ENCODE assay signal across 8 mouse cellular contexts in the genomic region with DNA sequence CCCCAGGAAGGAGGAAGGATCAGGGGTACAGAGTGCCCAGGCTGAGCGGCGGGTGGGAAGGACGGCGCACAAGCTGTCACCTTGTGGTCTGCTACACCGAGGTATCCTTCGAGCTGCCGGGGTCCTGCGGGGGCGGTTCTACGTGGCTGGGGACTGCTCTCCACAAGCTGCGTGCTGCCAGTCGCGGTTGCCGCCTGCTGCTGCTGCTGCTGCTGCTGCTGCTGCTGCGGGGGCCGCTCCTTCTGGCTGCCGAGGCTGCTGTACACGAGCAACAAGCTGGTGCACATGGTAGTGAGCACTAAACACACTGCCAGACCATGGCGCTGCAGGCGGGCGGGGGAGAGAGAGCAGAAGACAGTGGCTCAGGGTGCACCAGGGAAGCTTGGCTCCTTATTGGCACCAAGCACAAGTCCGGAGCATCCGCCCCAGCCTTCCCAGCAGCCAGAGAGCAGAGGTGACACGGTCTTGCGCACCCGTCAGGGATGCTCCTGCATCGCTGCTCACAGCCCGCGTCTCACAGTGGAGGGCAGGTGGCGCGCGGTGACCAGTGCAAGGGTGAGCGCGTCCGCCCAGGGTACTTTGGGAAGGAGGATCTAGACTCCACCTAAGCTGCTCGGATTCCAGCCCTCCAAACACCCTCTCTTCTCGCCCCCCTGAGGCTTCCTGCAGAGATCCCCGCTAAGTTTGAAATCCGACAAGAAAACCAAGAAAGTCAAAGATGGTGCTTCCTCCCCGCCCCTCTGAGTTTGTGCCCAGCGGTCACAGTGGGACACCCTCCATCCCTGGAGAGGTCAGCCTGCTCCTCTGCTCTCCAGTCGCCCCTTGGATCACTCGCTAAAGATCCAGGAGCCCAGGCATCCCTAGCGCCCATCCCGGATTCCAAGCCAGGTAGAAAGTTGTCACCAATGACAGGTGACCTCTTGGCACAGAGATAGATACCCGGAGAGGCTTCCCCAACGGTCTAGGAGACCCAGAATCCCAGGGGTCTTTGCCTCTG. TPM values are rescaled to one million over a fixed set of nuclear protein-coding genes. Genes with fewer than 3 reads are reported as not detected.
DNase-seq lines count a peak whose midpoint lies in the region; ATAC-seq and TF ChIP-seq lines count a peak whose summit lies in the region.

No protein-coding gene starts in this region.

- peak; percentile 43; the same call in 1 of the 2 replicates for ATAC-seq in heart, embryonic 14.5 days (ENCODE audit: insufficient number of reproducible peaks, insufficient read depth, low FRiP score, low read depth)
- peak; percentile 72 for ATAC-seq in forebrain, embryonic 14.5 days
- ATAC-seq in lung, postnatal 0 days: 0 out of 2 replicates have a peak, but pooled peaks have one; percentile 23

- no peak overlapping the region for H3K27ac ChIP-seq in heart, embryonic 14.5 days (replicated peaks in 1 of 2; ENCODE audit: control insufficient read depth in 1 of 2, insufficient read depth in 1 of 2, low read depth in 2 of 2, low read length in 2 of 2)
- H3K27ac ChIP-seq in forebrain, embryonic 14.5 days (ENCODE audit: low read depth, low read length): 0 out of 2 replicates have a peak overlapping the region, but pooled peaks have one; percentile 9
- peak overlapping the region; percentile 97 for H3K27ac ChIP-seq in layer of hippocampus, adult 2 months
- no peak overlapping the region for H3K27ac ChIP-seq in lung, postnatal 0 days (ENCODE audit: low read length)

- H3K9me3 ChIP-seq in heart, embryonic 14.5 days (ENCODE audit: control insufficient read depth, low read length): no peaks in the 10 kb centered on the region
- no peaks in the 10 kb centered on the region for H3K9me3 ChIP-seq in forebrain, embryonic 14.5 days (replicated peaks; ENCODE audit: control insufficient read depth, low read length)
- H3K9me3 ChIP-seq in lung, postnatal 0 days (ENCODE audit: low read length): no peaks in the 10 kb centered on the region

- peak overlapping the region; percentile 73 for H3K4me2 ChIP-seq in heart, embryonic 14.5 days (ENCODE audit: low read length)
- peak overlapping the region; percentile 97 for H3K4me2 ChIP-seq in forebrain, embryonic 14.5 days (ENCODE audit: low read length)
- H3K4me2 ChIP-seq in lung, postnatal 0 days (replicated peaks; ENCODE audit: low read depth, low read length): peak overlapping the region; percentile 56

- H3K27me3 ChIP-seq in heart, embryonic 14.5 days (ENCODE audit: control insufficient read depth, insufficient read depth, low read length): peaks cover 37% of the 10 kb centered on the region
- peaks cover 6% of the 10 kb centered on the region; the same call in 1 of the 2 replicates for H3K27me3 ChIP-seq in forebrain, embryonic 14.5 days (replicated peaks; ENCODE audit: control insufficient read depth, insufficient read depth, low read length)
- H3K27me3 ChIP-seq in lung, postnatal 0 days (replicated peaks; ENCODE audit: insufficient read depth, low read length): peaks cover 4% of the 10 kb centered on the region; the same call in 1 of the 2 replicates

- peak; percentile 39 for TF ChIP-seq CTCF in layer of hippocampus, adult 2 months (conservative IDR thresholded peaks at IDR 0.05)
- TF ChIP-seq CTCF in lung, postnatal 0 days (IDR thresholded peaks at IDR 0.05): peak; percentile 30; the same call in 1 of the 2 replicates

- H3K4me3 ChIP-seq in heart, embryonic 14.5 days (ENCODE audit: control insufficient read depth in 1 of 2, insufficient read depth in 1 of 2, low read depth in 1 of 2, low read length in 2 of 2): peak overlapping the region; percentile 22 to 43
- peak overlapping the region; percentile 51 for H3K4me3 ChIP-seq in forebrain, embryonic 14.5 days (ENCODE audit: low read depth, low read length)
- peak overlapping the region; percentile 69 for H3K4me3 ChIP-seq in layer of hippocampus, adult 2 months
- H3K4me3 ChIP-seq in lung, postnatal 0 days (ENCODE audit: low read depth, low read length): peak overlapping the region; percentile 32

- peak overlapping the region; percentile 44; the same call in 1 of the 2 replicates for H3K9ac ChIP-seq in heart, embryonic 14.5 days (ENCODE audit: low read length)
- H3K9ac ChIP-seq in forebrain, embryonic 14.5 days (ENCODE audit: low read length): peak overlapping the region; percentile 68
- 0 out of 2 replicates have a peak overlapping the region, but pooled peaks have one; percentile 29 for H3K9ac ChIP-seq in lung, postnatal 0 days (replicated peaks; ENCODE audit: low read depth)

- H3K4me1 ChIP-seq in heart, embryonic 14.5 days (ENCODE audit: control insufficient read depth in 2 of 2, insufficient read depth in 2 of 2, low read length in 2 of 2): peaks cover 2 to 13% of the 10 kb centered on the region in 2 experiments; a peak in 3 of 4 replicates
- peaks cover 7% of the 10 kb centered on the region; the same call in 1 of the 2 replicates for H3K4me1 ChIP-seq in forebrain, embryonic 14.5 days (ENCODE audit: control insufficient read depth, insufficient read depth, low read length)
- H3K4me1 ChIP-seq in lung, postnatal 0 days (ENCODE audit: insufficient read depth, low read depth, low read length): no peaks in the 10 kb centered on the region

- no peak for TF ChIP-seq EP300 in lung, postnatal 0 days (IDR thresholded peaks at IDR 0.05)

- no peaks in the 10 kb centered on the region for H3K36me3 ChIP-seq in heart, embryonic 14.5 days (ENCODE audit: control insufficient read depth, insufficient read depth, low read length)
- H3K36me3 ChIP-seq in forebrain, embryonic 14.5 days (ENCODE audit: control insufficient read depth, insufficient read depth, low read length): no peaks in the 10 kb centered on the region
- no peaks in the 10 kb centered on the region for H3K36me3 ChIP-seq in lung, postnatal 0 days (ENCODE audit: insufficient read depth, low read length)

- WGBS in heart, embryonic 14.5 days: under 1% methylated on average over 47 of the region's 47 CpGs
- under 1% methylated on average over 43 of the region's 47 CpGs for WGBS in forebrain, embryonic 14.5 days
- WGBS in lung, postnatal 0 days: under 1% methylated on average over 45 of the region's 47 CpGs

- DNase-seq in heart, adult 8-10 months (ENCODE audit: low spot score): no peak
- DNase-seq in brain, adult 2 months (ENCODE audit: low read depth, low spot score): peak; percentile 77
- peak; percentile 69 for DNase-seq in forebrain, embryonic 14.5 days (ENCODE audit: low spot score)
- peak; percentile 59 to 66 for DNase-seq in layer of hippocampus, adult 2 months (ENCODE audit: low spot score in 2 of 2)
- no peak for DNase-seq in lung, postnatal 0 days (ENCODE audit: low spot score)
- DNase-seq in right cerebral cortex, postnatal 25 days: peak; percentile 76
- DNase-seq in adrenal gland, postnatal 10 days: no peak

RNA-seq across cellular contexts. Expression of a gene that starts 0.8 kb away (rescaled TPM):
- 0.12 and 0.20 TPM in 2 replicates for polyA plus RNA-seq in heart, embryonic 14.5 days (2014; fragmentation: Nextera tagmentation; extraction: Ambion mirVana)
- under 1 TPM in 1 of 4 experiments, not detected in 3; 0.19 TPM for total RNA-seq in heart, adult 8-10 months (2022)
- 8.4 and 16.7 TPM in 2 replicates for polyA plus RNA-seq in forebrain, embryonic 14.5 days (2014; fragmentation: Nextera tagmentation; extraction: Ambion mirVana)
- 100 to 1,000 TPM; 125 to 133 TPM for total RNA-seq in layer of hippocampus, adult 2 months (2021)
- polyA plus RNA-seq in lung, postnatal 0 days (2015; fragmentation: Nextera tagmentation; extraction: Ambion mirVana): 2.4 and 2.5 TPM in 2 replicates
- 1 to 10 TPM; 1.5 to 3.7 TPM for total RNA-seq in adrenal gland, postnatal 10 days (2021)

Comparison
In these comparisons a context has a peak if more than half of its experiments do, and no peak if none do; other contexts are left out.
1. H3K27ac ChIP-seq: peak in forebrain, embryonic 14.5 days (single experiment) and layer of hippocampus, adult 2 months (single experiment); none in heart, embryonic 14.5 days (0 of 2) and lung, postnatal 0 days (single experiment).
2. DNase-seq: peak in brain, adult 2 months (single experiment), forebrain, embryonic 14.5 days (single experiment), layer of hippocampus, adult 2 months (2 of 2) and right cerebral cortex, postnatal 25 days (single experiment); none in heart, adult 8-10 months (single experiment), lung, postnatal 0 days (single experiment) and adrenal gland, postnatal 10 days (single experiment).
3. RNA of a gene that starts 0.8 kb away (total RNA-seq): 125 to 133 TPM in layer of hippocampus, adult 2 months; 1.5 to 3.7 TPM in adrenal gland, postnatal 10 days and 0.19 TPM in heart, adult 8-10 months; every median in the first group is over 10 times any median in the second.
4. Peak in every context shown above with its lines, with median percentiles within 50 percentile points of each other: ATAC-seq, H3K4me2 ChIP-seq, H3K4me3 ChIP-seq and H3K9ac ChIP-seq.